Comparison of ENCODE assay signal across 24 mouse cellular contexts in the genomic region with DNA sequence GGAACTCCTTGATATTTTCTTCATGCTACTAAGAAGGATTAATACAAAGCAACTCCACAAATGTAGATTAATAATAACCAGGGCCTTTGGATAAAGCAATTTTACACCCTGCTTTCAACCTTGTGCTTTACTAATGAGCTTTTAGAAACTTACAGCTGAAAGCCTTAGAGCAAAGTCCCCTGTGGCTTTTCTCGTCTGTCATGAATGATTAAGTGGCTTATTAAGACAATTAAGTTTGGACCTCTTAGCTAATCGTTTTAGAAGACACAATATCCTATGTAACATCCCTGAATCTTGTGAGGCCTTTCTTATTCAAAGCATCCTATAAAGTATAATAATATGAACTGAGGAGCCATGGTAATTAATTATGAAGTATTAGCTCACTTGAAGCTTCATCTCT.
DNase-seq lines count a peak whose midpoint lies in the region; ATAC-seq lines count a peak whose summit lies in the region.
"Had no signal": no experiment of that assay in that cellular context is flagged by ENCODE, and none has a peak within 500 bp of the region (broad histone marks: within the 10 kb centered on the region; RNA-seq: fewer than 3 reads in every experiment).

No protein-coding gene starts in this region.

- no peaks in the 10 kb centered on the region for H3K27me3 ChIP-seq in midbrain, embryonic 15.5 days (replicated peaks)
- H3K27me3 ChIP-seq in midbrain, embryonic 10.5 days (ENCODE audit: low read depth, poor library complexity, severe bottlenecking), result no peaks in the 10 kb centered on the region
- H3K27me3 ChIP-seq in hindbrain, embryonic 15.5 days, result no peaks in the 10 kb centered on the region
- H3K27me3 ChIP-seq: forebrain, embryonic 15.5 days; heart, embryonic 12.5 days had no signal

- peak; percentile 4 for DNase-seq in embryo, embryonic 10.5 days (ENCODE audit: low spot score)
- DNase-seq in embryo, embryonic 10 days (ENCODE audit: low spot score), result no peak
- DNase-seq in midbrain, embryonic 10.5 days (ENCODE audit: low spot score), result no peak
- peak; percentile 57 for DNase-seq in retina, embryonic 14.5 days (ENCODE audit: low spot score)
- no peak for DNase-seq in kidney, adult 8-10 months
- no peak for DNase-seq in heart, adult 18-20 months
- DNase-seq: adrenal gland, adult 8-10 months; adrenal gland, postnatal 36 days; B cell, adult 2 months; cerebellum, adult 11 months; cerebellum, adult 9-10 months; cerebellum, postnatal 25 days; gastrocnemius, postnatal 14 days; heart, postnatal 36 days had no signal

- WGBS in midbrain, embryonic 15.5 days, result 19% methylated on average over 2 of the region's 2 CpGs
- WGBS in midbrain, embryonic 10.5 days, result 53% methylated on average over 2 of the region's 2 CpGs
- 24% methylated on average over 2 of the region's 2 CpGs for WGBS in hindbrain, embryonic 15.5 days

- no peak overlapping the region for H3K4me3 ChIP-seq in midbrain, embryonic 15.5 days
- H3K4me3 ChIP-seq in midbrain, embryonic 10.5 days, result no peak overlapping the region
- no peak overlapping the region for H3K4me3 ChIP-seq in hindbrain, embryonic 15.5 days
- H3K4me3 ChIP-seq: embryonic facial prominence, embryonic 10.5 days; erythroblast, embryonic 14.5 days; forebrain, embryonic 10.5 days; forebrain, embryonic 15.5 days; heart, embryonic 12.5 days had no signal

- no peaks in the 10 kb centered on the region for H3K9me3 ChIP-seq in midbrain, embryonic 15.5 days
- H3K9me3 ChIP-seq in midbrain, embryonic 10.5 days (replicated peaks), result no peaks in the 10 kb centered on the region
- no peaks in the 10 kb centered on the region for H3K9me3 ChIP-seq in hindbrain, embryonic 15.5 days
- H3K9me3 ChIP-seq: embryonic facial prominence, embryonic 10.5 days; forebrain, embryonic 10.5 days; forebrain, embryonic 15.5 days; G1E; heart, embryonic 12.5 days had no signal

- H3K4me1 ChIP-seq in midbrain, embryonic 15.5 days, result no peaks in the 10 kb centered on the region
- H3K4me1 ChIP-seq in midbrain, embryonic 10.5 days, result no peaks in the 10 kb centered on the region
- no peaks in the 10 kb centered on the region for H3K4me1 ChIP-seq in hindbrain, embryonic 15.5 days (replicated peaks)
- H3K4me1 ChIP-seq: embryonic facial prominence, embryonic 10.5 days; forebrain, embryonic 10.5 days; forebrain, embryonic 15.5 days; heart, embryonic 12.5 days had no signal

- H3K4me2 ChIP-seq in midbrain, embryonic 15.5 days, result no peak overlapping the region
- no peak overlapping the region for H3K4me2 ChIP-seq in hindbrain, embryonic 15.5 days
- H3K4me2 ChIP-seq: forebrain, embryonic 15.5 days; heart, embryonic 12.5 days had no signal

- ATAC-seq in midbrain, embryonic 15.5 days (replicated peaks), result 0 out of 2 replicates have a peak, but pooled peaks have one; percentile 27
- peak; percentile 38; the same call in 1 of the 2 replicates for ATAC-seq in hindbrain, embryonic 15.5 days (ENCODE audit: low FRiP score, low read depth)
- ATAC-seq: CD4-positive, CD25-positive, alpha-beta regulatory T cell, adult 4 months; forebrain, embryonic 15.5 days; intestine, embryonic 16.5 days had no signal

- H3K27ac ChIP-seq in midbrain, embryonic 15.5 days, result no peak overlapping the region
- no peak overlapping the region for H3K27ac ChIP-seq in midbrain, embryonic 10.5 days (replicated peaks)
- no peak overlapping the region for H3K27ac ChIP-seq in hindbrain, embryonic 15.5 days (replicated peaks)
- H3K27ac ChIP-seq: embryonic facial prominence, embryonic 10.5 days; forebrain, embryonic 10.5 days; forebrain, embryonic 15.5 days had no signal

- H3K36me3 ChIP-seq in midbrain, embryonic 15.5 days (replicated peaks), result no peaks in the 10 kb centered on the region
- no peaks in the 10 kb centered on the region for H3K36me3 ChIP-seq in midbrain, embryonic 10.5 days
- no peaks in the 10 kb centered on the region for H3K36me3 ChIP-seq in hindbrain, embryonic 15.5 days
- H3K36me3 ChIP-seq: embryonic facial prominence, embryonic 10.5 days; forebrain, embryonic 10.5 days; forebrain, embryonic 15.5 days; G1E; heart, embryonic 12.5 days had no signal

- no peak overlapping the region for H3K9ac ChIP-seq in midbrain, embryonic 15.5 days
- H3K9ac ChIP-seq in hindbrain, embryonic 15.5 days, result no peak overlapping the region
- H3K9ac ChIP-seq: forebrain, embryonic 15.5 days; heart, embryonic 12.5 days had no signal

Comparison
In these comparisons a context has a peak if more than half of its experiments do, and no peak if none do; other contexts are left out.
1. DNase-seq: peak in embryo, embryonic 10.5 days (single experiment) and retina, embryonic 14.5 days (single experiment); none in embryo, embryonic 10 days (single experiment), midbrain, embryonic 10.5 days (single experiment), kidney, adult 8-10 months (0 of 2) and heart, adult 18-20 months (0 of 2).